Mouse (Mus musculus): ENCODE measurements around the gene Zfp747. TPM values are rescaled to one million over a fixed set of nuclear protein-coding genes. Genes with fewer than 3 reads are reported as not detected.

Zfp747 gene
- 6.3 TPM for polyA plus RNA-seq (2014; fragmentation: Illumina TruSeq; extraction: RNeasy Lipid Tissue Mini Kit (QIAGEN cat#74804); ENCODE audit: low read depth, low replicate concordance)

GRCm38 (mm10) chr7:127375271-127376245 lies at the start of gene Zfp747:
Zfp747 (minus strand) TSS chr7:127376050.

GRCm38 (mm10) chr7:127421388-127422191 lies 45.7 kb upstream of the Zfp747 start, which contains the start of gene Zfp688:
Zfp688 (minus strand) TSS chr7:127422068.

GRCm38 (mm10) chr7:127406002-127406987 lies 30.4 kb upstream of the Zfp747 start, which contains the start of gene Zfp764:
Zfp764 (minus strand) TSS chr7:127406822.

GRCm38 (mm10) chr7:127393157-127393943 lies 17.5 kb upstream of the Zfp747 start, which contains the start of gene E430018J23Rik:
E430018J23Rik (minus strand) TSS chr7:127393629.

GRCm38 (mm10) chr7:127386641-127387392 lies 11.0 kb upstream of the Zfp747 start, which contains the start of gene 9130019O22Rik:
9130019O22Rik (minus strand) TSS chr7:127387166.

GRCm38 (mm10) chr7:127345512-127346325 lies 30.1 kb downstream of the Zfp747 start, which contains the start of gene Zfp768:
Zfp768 (minus strand) TSS chr7:127345589.

Other genes starting within 250 kb of the Zfp747 start
- 1.4 TPM for gene Spn, start 238.2 kb downstream of the Zfp747 start, polyA plus RNA-seq (2014; fragmentation: Illumina TruSeq; extraction: RNeasy Lipid Tissue Mini Kit (QIAGEN cat#74804); ENCODE audit: low read depth, low replicate concordance)
- gene Cd2bp2, start 180.0 kb downstream of the Zfp747 start, polyA plus RNA-seq (2014; fragmentation: Illumina TruSeq; extraction: RNeasy Lipid Tissue Mini Kit (QIAGEN cat#74804); ENCODE audit: low read depth, low replicate concordance): 52.6 TPM
- 27.7 TPM for gene Tbc1d10b, start 167.6 kb downstream of the Zfp747 start, polyA plus RNA-seq (2014; fragmentation: Illumina TruSeq; extraction: RNeasy Lipid Tissue Mini Kit (QIAGEN cat#74804); ENCODE audit: low read depth, low replicate concordance)
- gene Mylpf, start 167.2 kb downstream of the Zfp747 start, polyA plus RNA-seq (2014; fragmentation: Illumina TruSeq; extraction: RNeasy Lipid Tissue Mini Kit (QIAGEN cat#74804); ENCODE audit: low read depth, low replicate concordance): 4.2 TPM
- 14.2 TPM for gene Zfp553, start 143.0 kb downstream of the Zfp747 start, polyA plus RNA-seq (2014; fragmentation: Illumina TruSeq; extraction: RNeasy Lipid Tissue Mini Kit (QIAGEN cat#74804); ENCODE audit: low read depth, low replicate concordance)
- gene Sept1, start 142.9 kb downstream of the Zfp747 start, polyA plus RNA-seq (2014; fragmentation: Illumina TruSeq; extraction: RNeasy Lipid Tissue Mini Kit (QIAGEN cat#74804); ENCODE audit: low read depth, low replicate concordance): 11.1 TPM
- gene Zfp771, start 131.8 kb downstream of the Zfp747 start, polyA plus RNA-seq (2014; fragmentation: Illumina TruSeq; extraction: RNeasy Lipid Tissue Mini Kit (QIAGEN cat#74804); ENCODE audit: low read depth, low replicate concordance): 20.6 TPM
- 31.2 TPM for gene Dctpp1, start 115.3 kb downstream of the Zfp747 start, polyA plus RNA-seq (2014; fragmentation: Illumina TruSeq; extraction: RNeasy Lipid Tissue Mini Kit (QIAGEN cat#74804); ENCODE audit: low read depth, low replicate concordance)
- 34.8 TPM for gene Sephs2, start 102.0 kb downstream of the Zfp747 start, polyA plus RNA-seq (2014; fragmentation: Illumina TruSeq; extraction: RNeasy Lipid Tissue Mini Kit (QIAGEN cat#74804); ENCODE audit: low read depth, low replicate concordance)
- 2.5 TPM for gene Itgal, start 79.8 kb downstream of the Zfp747 start, polyA plus RNA-seq (2014; fragmentation: Illumina TruSeq; extraction: RNeasy Lipid Tissue Mini Kit (QIAGEN cat#74804); ENCODE audit: low read depth, low replicate concordance)
- 16.7 TPM for gene Zfp768, start 30.5 kb downstream of the Zfp747 start, polyA plus RNA-seq (2014; fragmentation: Illumina TruSeq; extraction: RNeasy Lipid Tissue Mini Kit (QIAGEN cat#74804); ENCODE audit: low read depth, low replicate concordance)
- 4.3 TPM for gene 9130019O22Rik, start 11.1 kb upstream of the Zfp747 start, polyA plus RNA-seq (2014; fragmentation: Illumina TruSeq; extraction: RNeasy Lipid Tissue Mini Kit (QIAGEN cat#74804); ENCODE audit: low read depth, low replicate concordance)
- 8.3 TPM for gene E430018J23Rik, start 17.6 kb upstream of the Zfp747 start, polyA plus RNA-seq (2014; fragmentation: Illumina TruSeq; extraction: RNeasy Lipid Tissue Mini Kit (QIAGEN cat#74804); ENCODE audit: low read depth, low replicate concordance)
- 6.0 TPM for gene Zfp764, start 30.8 kb upstream of the Zfp747 start, polyA plus RNA-seq (2014; fragmentation: Illumina TruSeq; extraction: RNeasy Lipid Tissue Mini Kit (QIAGEN cat#74804); ENCODE audit: low read depth, low replicate concordance)
- gene Zfp688, start 46.0 kb upstream of the Zfp747 start, polyA plus RNA-seq (2014; fragmentation: Illumina TruSeq; extraction: RNeasy Lipid Tissue Mini Kit (QIAGEN cat#74804); ENCODE audit: low read depth, low replicate concordance): 13.5 TPM
- gene Zfp689, start 73.1 kb upstream of the Zfp747 start, polyA plus RNA-seq (2014; fragmentation: Illumina TruSeq; extraction: RNeasy Lipid Tissue Mini Kit (QIAGEN cat#74804); ENCODE audit: low read depth, low replicate concordance): 3.0 TPM
- gene Prr14, start 83.6 kb upstream of the Zfp747 start, polyA plus RNA-seq (2014; fragmentation: Illumina TruSeq; extraction: RNeasy Lipid Tissue Mini Kit (QIAGEN cat#74804); ENCODE audit: low read depth, low replicate concordance): 43.6 TPM
- 56.2 TPM for gene Fbrs, start 103.1 kb upstream of the Zfp747 start, polyA plus RNA-seq (2014; fragmentation: Illumina TruSeq; extraction: RNeasy Lipid Tissue Mini Kit (QIAGEN cat#74804); ENCODE audit: low read depth, low replicate concordance)
- gene Srcap, start 135.9 kb upstream of the Zfp747 start, polyA plus RNA-seq (2014; fragmentation: Illumina TruSeq; extraction: RNeasy Lipid Tissue Mini Kit (QIAGEN cat#74804); ENCODE audit: low read depth, low replicate concordance): 18.2 TPM
- gene Gm42715, start 143.5 kb upstream of the Zfp747 start, polyA plus RNA-seq (2014; fragmentation: Illumina TruSeq; extraction: RNeasy Lipid Tissue Mini Kit (QIAGEN cat#74804); ENCODE audit: low read depth, low replicate concordance): 12.8 TPM
- not detected for gene Tmem265, start 185.3 kb upstream of the Zfp747 start, polyA plus RNA-seq (2014; fragmentation: Illumina TruSeq; extraction: RNeasy Lipid Tissue Mini Kit (QIAGEN cat#74804); ENCODE audit: low read depth, low replicate concordance)
- gene Phkg2, start 197.3 kb upstream of the Zfp747 start, polyA plus RNA-seq (2014; fragmentation: Illumina TruSeq; extraction: RNeasy Lipid Tissue Mini Kit (QIAGEN cat#74804); ENCODE audit: low read depth, low replicate concordance): 83.6 TPM
- 22.1 TPM for gene Ccdc189, start 212.5 kb upstream of the Zfp747 start, polyA plus RNA-seq (2014; fragmentation: Illumina TruSeq; extraction: RNeasy Lipid Tissue Mini Kit (QIAGEN cat#74804); ENCODE audit: low read depth, low replicate concordance)
- gene Rnf40, start 212.7 kb upstream of the Zfp747 start, polyA plus RNA-seq (2014; fragmentation: Illumina TruSeq; extraction: RNeasy Lipid Tissue Mini Kit (QIAGEN cat#74804); ENCODE audit: low read depth, low replicate concordance): 33.6 TPM
- 14.8 TPM for gene Zfp629, start 239.7 kb upstream of the Zfp747 start, polyA plus RNA-seq (2014; fragmentation: Illumina TruSeq; extraction: RNeasy Lipid Tissue Mini Kit (QIAGEN cat#74804); ENCODE audit: low read depth, low replicate concordance)

Data from adipose tissue, adult 10 weeks (tissue).